Mouse (Mus musculus) lung, embryonic 15.5 days (tissue): ENCODE measurements around the gene Ppp4c. TPM values are rescaled to one million over a fixed set of nuclear protein-coding genes. Genes with fewer than 3 reads are reported as not detected.

ENCODE experiments used
- ATAC-seq: fragments of 200-750 bp; cut with Nextera tagmentation; 2 replicates; pipeline ENCODE4 v1.8.0; 2017; ENCODE audit warnings: moderate number of reproducible peaks, borderline replicate concordance; ENCODE audit not compliant: low FRiP score, low TSS enrichment; ENCODE audit errors: extremely low read depth
- H3K27ac ChIP-seq: fragments of 300-500 bp; sonication (generic); 2 replicates; pipeline ENCODE4 v1.5.1; 2015; ENCODE audit warnings: moderate library complexity, mild to moderate bottlenecking, inconsistent platforms
- H3K27me3 ChIP-seq: fragments of 300-500 bp; sonication (generic); 2 replicates; pipeline ENCODE4 v1.6.1; 2015; ENCODE audit warnings: inconsistent platforms
- H3K36me3 ChIP-seq: fragments of 300-500 bp; sonication (generic); 2 replicates; pipeline ENCODE4 v1.6.1; 2015; ENCODE audit warnings: inconsistent platforms
- H3K4me1 ChIP-seq: fragments of 300-500 bp; sonication (generic); 2 replicates; pipeline ENCODE4 v1.6.1; 2015; ENCODE audit warnings: inconsistent platforms
- H3K4me2 ChIP-seq: fragments of 300-500 bp; sonication (generic); 2 replicates; pipeline ENCODE4 v1.6.1; 2015; ENCODE audit warnings: inconsistent platforms, mild to moderate bottlenecking, moderate library complexity
- H3K4me3 ChIP-seq: fragments of 300-500 bp; sonication (generic); 2 replicates; pipeline ENCODE4 v1.5.1; 2015; ENCODE audit warnings: mild to moderate bottlenecking, inconsistent platforms
- H3K9ac ChIP-seq: fragments of 300-500 bp; sonication (generic); 2 replicates; pipeline ENCODE4 v1.6.1; 2015; ENCODE audit warnings: inconsistent platforms
- H3K9me3 ChIP-seq: fragments of 300-500 bp; sonication (generic); 2 replicates; pipeline ENCODE4 v1.6.1; 2016; ENCODE audit warnings: inconsistent platforms
- WGBS: fragments of 180-500 bp; shearing (Covaris S2); methylation state at CpG from one replicate; pipeline ENCODE4 v1.1.7; 2015; 5-methylcytosine and 5-hydroxymethylcytosine counted together
- polyA plus RNA-seq: library from polyadenylated mRNA; unstranded; fragments of >200 nt; fragmentation: Nextera tagmentation; extraction: Ambion mirVana; gene quantifications from 2 replicates; pipeline ENCODE4 v1.2.1, GENCODE M21; 2015

Gene Ppp4c
- polyA plus RNA-seq, 1 experiment from 2014 or later = 260 TPM

DNA sequence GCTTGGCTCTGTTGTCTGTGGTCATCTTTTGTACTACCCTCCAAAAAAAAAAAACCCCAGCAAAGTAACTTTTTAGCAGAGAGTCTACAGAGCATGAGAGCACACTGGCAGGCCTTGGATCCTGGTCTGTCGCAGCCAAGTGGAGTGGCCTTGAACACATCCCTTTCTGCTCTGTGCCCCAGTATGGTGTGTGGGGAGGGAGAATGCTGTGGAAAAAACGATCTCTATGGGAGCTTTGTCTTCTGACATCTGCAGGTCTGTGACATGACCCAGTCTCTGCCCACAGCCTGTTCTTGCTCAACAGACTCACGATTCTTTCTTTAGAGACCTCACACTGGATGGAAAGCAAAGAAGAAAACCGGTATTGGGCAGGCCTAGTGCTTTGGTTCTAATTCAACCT lies 31.3 kb downstream of the Ppp4c start:
- peak overlapping the region; percentile 99 for H3K27ac ChIP-seq
- no peak for ATAC-seq
- no peaks in the 10 kb centered on the region for H3K27me3 ChIP-seq
- WGBS = 56% methylated on average over 4 of the region's 4 CpGs
- H3K4me2 ChIP-seq = peak overlapping the region; percentile 82
- no peaks in the 10 kb centered on the region for H3K9me3 ChIP-seq
- H3K36me3 ChIP-seq = peaks cover 36% of the 10 kb centered on the region
- H3K9ac ChIP-seq = peak overlapping the region; percentile 1; the same call in 1 of the 2 replicates
- peaks cover 29% of the 10 kb centered on the region for H3K4me1 ChIP-seq
- peak overlapping the region; percentile 89 for H3K4me3 ChIP-seq

DNA sequence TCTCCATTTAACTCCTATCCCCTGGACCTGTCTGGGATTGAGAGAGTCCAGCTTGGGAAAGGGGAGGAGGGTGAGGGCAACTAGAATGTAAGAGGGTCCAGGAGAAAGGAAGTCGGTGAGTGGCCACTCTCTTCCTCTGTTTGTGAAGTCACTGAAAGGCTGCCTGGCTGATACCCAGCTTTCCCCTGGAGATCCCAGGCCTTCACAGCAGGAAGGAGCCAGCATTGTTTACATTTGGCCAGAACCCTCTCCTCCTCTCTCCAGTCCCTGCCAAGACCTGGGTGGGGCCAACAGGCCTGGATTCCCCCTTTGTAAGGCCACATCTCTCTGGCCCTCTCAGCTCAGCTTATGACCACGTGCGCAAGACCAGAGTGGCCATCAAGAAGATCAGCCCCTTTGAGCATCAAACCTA lies 31.9 kb downstream of the Ppp4c start:
- peak; percentile 88 for ATAC-seq
- peaks cover 30% of the 10 kb centered on the region for H3K36me3 ChIP-seq
- H3K9me3 ChIP-seq = no peaks in the 10 kb centered on the region
- 7% methylated on average over 3 of the region's 3 CpGs for WGBS
- no peaks in the 10 kb centered on the region for H3K27me3 ChIP-seq
- peak overlapping the region; percentile 90 for H3K9ac ChIP-seq
- H3K27ac ChIP-seq = peak overlapping the region; percentile 99
- peak overlapping the region; percentile 82 for H3K4me2 ChIP-seq
- peak overlapping the region; percentile 89 for H3K4me3 ChIP-seq
- peaks cover 29% of the 10 kb centered on the region for H3K4me1 ChIP-seq

DNA sequence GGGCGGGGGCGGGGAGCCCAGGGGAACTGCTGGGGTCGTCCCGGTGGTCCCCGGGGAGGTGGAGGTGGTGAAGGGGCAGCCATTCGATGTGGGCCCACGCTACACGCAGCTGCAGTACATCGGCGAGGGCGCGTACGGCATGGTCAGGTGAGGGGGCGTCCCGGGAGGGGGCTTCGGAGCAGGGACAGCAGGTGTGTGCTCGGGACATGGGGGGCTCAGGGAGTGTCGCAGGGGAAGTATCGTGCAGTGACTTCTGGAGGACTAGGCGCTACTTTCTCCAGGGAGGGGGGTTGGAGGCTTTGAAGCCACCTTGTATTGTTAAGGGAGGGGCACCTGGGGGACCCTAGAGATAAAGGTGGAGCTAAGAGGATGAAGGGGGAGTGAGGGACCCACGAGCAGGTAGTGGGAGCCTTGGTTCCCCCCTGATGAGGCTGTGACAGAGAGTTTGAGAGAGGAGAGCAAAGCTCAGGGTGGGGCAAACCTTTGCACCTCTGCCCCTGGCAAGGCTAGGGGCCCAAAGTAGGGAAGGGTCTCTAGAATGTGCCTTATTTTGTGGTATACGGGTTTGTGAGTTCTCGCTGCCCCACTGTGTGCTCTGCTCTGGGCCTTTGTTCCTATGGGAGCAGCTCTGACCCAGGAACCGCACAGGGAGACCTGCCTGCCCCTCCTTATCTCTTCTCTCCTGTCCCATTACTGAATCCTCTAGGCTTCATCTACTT lies 32.5 kb downstream of the Ppp4c start:
- peak; percentile 19 for ATAC-seq
- Histone ChIP-seq H3K36me3 (peaks cover 24% of the 10 kb centered on the region), H3K27me3 (no peaks in the 10 kb centered on the region), H3K27ac (peak overlapping the region; percentile 99), H3K4me1 (peaks cover 35% of the 10 kb centered on the region), H3K9ac (peak overlapping the region; percentile 90), H3K9me3 (no peaks in the 10 kb centered on the region), H3K4me3 (peak overlapping the region; percentile 89), H3K4me2 (peak overlapping the region; percentile 82)
- WGBS = under 1% methylated on average over 23 of the region's 24 CpGs

DNA sequence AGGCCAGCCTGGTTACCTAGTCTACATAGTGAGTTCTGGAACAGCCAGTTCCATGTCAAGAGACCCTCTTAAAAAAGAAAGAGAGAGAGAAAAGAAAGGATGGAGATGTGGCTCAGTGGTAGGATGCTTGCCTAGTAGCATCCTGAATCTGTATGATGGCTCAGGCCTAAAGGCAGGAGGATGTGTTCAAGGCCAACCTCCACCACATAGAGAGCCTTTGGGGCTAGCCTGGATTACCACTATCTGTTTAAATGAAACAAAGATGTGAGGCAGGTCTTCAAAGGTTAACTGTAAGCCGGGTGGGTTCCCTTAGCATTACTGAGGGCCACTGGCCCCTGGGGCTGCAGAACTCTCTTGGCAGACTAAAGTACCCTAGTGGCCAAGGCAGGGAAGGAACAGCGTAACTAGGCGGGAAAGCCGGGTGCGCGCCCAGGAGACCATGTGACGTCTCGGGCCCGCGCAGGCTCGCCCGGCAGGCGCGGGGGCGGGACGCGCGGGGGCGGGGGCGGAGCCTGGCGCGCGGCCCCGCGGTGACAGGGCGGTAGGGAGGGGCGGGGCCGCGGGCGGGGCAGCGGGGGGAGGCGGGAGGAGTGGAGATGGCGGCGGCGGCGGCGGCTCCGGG lies 33.1 kb downstream of the Ppp4c start, which contains the start of gene Mapk3:
Gene Mapk3 (plus strand): TSS at position 552 of the 622 bp plus-strand sequence.
- H3K9ac ChIP-seq = peak within 1 kb of the TSS; percentile 90
- 1% methylated on average over 32 of the region's 38 CpGs for WGBS
- no peaks in the 10 kb centered on the region for H3K27me3 ChIP-seq
- H3K4me1 ChIP-seq = peaks cover 35% of the 10 kb centered on the region
- H3K4me3 ChIP-seq = peak within 1 kb of the TSS; percentile 89
- ATAC-seq = peak; percentile 40
- peak within 1 kb of the TSS; percentile 82 for H3K4me2 ChIP-seq
- H3K27ac ChIP-seq = peak within 1 kb of the TSS; percentile 99
- no peaks in the 10 kb centered on the region for H3K9me3 ChIP-seq
- H3K36me3 ChIP-seq = peaks cover 18% of the 10 kb centered on the region; the same call in 1 of the 2 replicates

DNA sequence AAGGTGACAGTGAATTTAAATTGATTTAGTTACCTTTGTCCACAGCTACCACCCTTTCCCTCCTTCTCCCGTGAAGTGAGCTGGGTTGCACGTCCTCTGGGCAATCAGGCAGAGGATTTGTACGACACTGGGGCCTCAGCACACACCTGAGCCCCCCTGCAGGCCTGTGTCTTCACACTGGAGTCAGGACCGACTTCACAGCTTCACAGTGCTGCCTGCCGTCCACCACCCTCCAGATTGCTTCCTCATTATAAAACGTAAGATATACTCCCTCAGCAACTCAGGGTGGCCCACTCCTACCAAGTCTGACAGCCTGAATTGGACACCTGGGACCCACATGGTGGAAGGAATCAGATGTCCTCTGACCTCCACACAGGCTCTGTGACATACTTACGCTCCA lies 33.8 kb downstream of the Ppp4c start:
- ATAC-seq = no peak
- Histone ChIP-seq H3K4me1 (peaks cover 35% of the 10 kb centered on the region), H3K9ac (no peak overlapping the region), H3K36me3 (peaks cover 11% of the 10 kb centered on the region; the same call in 1 of the 2 replicates), H3K9me3 (no peaks in the 10 kb centered on the region), H3K4me3 (no peak overlapping the region), H3K27me3 (no peaks in the 10 kb centered on the region), H3K4me2 (no peak overlapping the region), H3K27ac (no peak overlapping the region)
- WGBS = 67% methylated on average over 7 of the region's 7 CpGs

DNA sequence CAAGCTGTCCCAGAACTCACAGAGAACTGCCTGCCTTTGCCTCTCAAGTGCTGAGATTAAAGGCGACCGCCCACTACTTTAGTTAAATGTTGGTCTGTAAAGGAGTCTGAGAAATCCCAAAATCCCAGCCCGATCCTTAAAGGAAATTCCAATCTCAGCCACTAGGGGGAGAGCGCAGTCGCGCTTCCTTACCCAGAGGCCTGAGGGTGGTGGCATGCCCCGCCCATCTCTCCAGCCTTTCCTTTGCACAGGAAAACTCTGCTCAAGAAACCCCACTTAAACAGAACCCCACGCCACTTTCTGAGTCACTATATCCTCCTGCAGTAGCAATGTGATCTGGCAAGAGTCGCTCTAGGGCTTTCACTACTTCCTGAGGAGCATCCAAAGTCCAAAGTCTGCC lies 37.4 kb downstream of the Ppp4c start:
- H3K4me3 ChIP-seq = no peak overlapping the region
- WGBS = under 1% methylated on average over 9 of the region's 9 CpGs
- peak overlapping the region; percentile 21; the same call in 1 of the 2 replicates for H3K9ac ChIP-seq
- no peaks in the 10 kb centered on the region for H3K27me3 ChIP-seq
- H3K27ac ChIP-seq = 0 out of 2 replicates have a peak overlapping the region, but pooled peaks have one; percentile 16
- H3K9me3 ChIP-seq = no peaks in the 10 kb centered on the region
- no peaks in the 10 kb centered on the region for H3K36me3 ChIP-seq
- peaks cover 6% of the 10 kb centered on the region for H3K4me1 ChIP-seq
- H3K4me2 ChIP-seq = no peak overlapping the region; the same call in 1 of the 2 replicates
- ATAC-seq = peak; percentile 81; the same call in 1 of the 2 replicates

DNA sequence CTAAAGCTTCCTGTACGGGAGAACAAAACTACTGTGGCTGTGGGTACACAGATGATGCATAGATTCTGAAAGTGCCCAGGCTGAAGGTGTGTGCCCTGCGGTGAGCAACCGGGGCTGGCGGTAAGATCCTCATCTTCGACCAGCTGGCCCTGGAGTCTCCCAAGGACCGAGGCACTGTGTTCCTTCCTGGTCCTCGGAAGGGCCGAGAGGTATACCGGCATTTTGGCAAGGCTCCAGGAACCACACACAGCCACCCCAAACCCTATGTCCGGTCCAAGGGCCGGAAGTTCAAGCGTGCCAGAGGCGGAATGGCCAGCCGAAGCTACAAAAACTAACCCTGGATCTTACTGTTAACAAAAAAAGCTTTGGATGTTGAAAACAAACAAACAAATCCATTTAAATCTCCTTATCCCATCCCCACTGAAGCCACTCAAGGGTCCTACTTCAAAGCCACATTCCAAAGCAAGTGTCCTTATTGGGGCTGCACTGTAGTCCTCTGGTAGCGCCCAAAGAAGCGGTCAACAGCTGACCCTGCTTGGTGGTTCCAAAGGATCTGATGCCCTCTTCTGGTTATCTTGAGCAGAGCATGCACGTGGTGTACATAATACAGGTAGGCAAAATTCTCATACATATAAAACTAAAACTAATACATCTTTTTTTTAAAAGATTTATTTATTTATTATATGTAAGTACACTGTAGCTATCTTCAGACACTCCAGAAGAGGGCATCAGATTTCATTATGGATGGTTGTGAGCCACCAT lies 42.5 kb downstream of the Ppp4c start:
- H3K9ac ChIP-seq = no peak overlapping the region
- no peaks in the 10 kb centered on the region for H3K9me3 ChIP-seq
- ATAC-seq = no peak
- no peak overlapping the region for H3K27ac ChIP-seq
- H3K4me3 ChIP-seq = no peak overlapping the region
- no peaks in the 10 kb centered on the region for H3K27me3 ChIP-seq
- no peak overlapping the region for H3K4me2 ChIP-seq
- no peaks in the 10 kb centered on the region for H3K36me3 ChIP-seq
- H3K4me1 ChIP-seq = peaks cover 11% of the 10 kb centered on the region; the same call in 1 of the 2 replicates
- WGBS = 86% methylated on average over 17 of the region's 17 CpGs

DNA sequence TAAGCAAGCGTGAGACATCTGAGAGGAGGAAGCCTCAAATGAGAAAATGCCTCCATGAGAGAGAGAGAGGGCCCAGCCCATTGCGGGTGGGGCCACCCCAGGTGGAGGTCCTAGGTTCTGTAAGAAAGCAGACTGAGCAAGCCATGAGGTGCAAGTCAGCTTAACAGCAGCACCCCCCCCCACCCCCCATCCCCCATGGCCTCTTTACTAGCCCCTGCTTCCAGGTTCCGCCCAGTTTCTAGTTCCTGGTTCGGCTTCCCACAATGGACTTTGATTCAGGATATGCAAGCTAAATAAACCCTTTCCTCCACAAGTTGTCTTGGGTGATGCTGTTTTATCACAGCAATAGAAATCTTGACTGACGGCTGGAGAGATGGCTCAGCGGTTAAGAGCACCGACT lies 43.5 kb downstream of the Ppp4c start:
- Histone ChIP-seq H3K4me2 (no peak overlapping the region), H3K4me1 (peaks cover 11% of the 10 kb centered on the region; the same call in 1 of the 2 replicates), H3K27ac (peak overlapping the region; percentile 19; the same call in 1 of the 2 replicates), H3K9me3 (no peaks in the 10 kb centered on the region), H3K36me3 (no peaks in the 10 kb centered on the region), H3K9ac (no peak overlapping the region), H3K4me3 (no peak overlapping the region), H3K27me3 (no peaks in the 10 kb centered on the region)
- 61% methylated on average over 7 of the region's 7 CpGs for WGBS
- no peak for ATAC-seq

DNA sequence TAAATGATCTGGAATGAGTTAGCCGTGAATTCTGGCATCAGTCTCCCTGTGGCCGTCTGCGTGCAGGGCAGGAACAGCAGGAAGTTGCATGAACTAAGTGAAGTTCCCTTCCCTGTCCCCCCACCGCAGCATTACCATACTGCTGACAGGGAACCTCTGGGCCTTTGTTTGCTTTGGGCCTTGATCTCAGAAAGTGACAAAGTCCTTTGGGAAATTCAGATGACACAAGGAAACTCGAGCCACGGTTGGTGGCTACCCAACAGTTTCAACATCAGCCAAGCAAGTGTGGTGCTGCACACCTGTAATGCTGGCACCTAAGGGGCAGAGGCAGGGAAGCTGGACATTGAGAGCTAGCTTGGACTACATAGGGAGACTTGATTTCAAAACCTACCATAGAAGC lies 45.5 kb downstream of the Ppp4c start:
- no peak overlapping the region for H3K4me2 ChIP-seq
- no peaks in the 10 kb centered on the region for H3K9me3 ChIP-seq
- no peak for ATAC-seq
- H3K27me3 ChIP-seq = no peaks in the 10 kb centered on the region
- H3K4me1 ChIP-seq = peaks cover 11% of the 10 kb centered on the region; the same call in 1 of the 2 replicates
- no peak overlapping the region for H3K27ac ChIP-seq
- WGBS = 14% methylated on average over 6 of the region's 6 CpGs
- H3K9ac ChIP-seq = no peak overlapping the region
- no peaks in the 10 kb centered on the region for H3K36me3 ChIP-seq
- no peak overlapping the region for H3K4me3 ChIP-seq

DNA sequence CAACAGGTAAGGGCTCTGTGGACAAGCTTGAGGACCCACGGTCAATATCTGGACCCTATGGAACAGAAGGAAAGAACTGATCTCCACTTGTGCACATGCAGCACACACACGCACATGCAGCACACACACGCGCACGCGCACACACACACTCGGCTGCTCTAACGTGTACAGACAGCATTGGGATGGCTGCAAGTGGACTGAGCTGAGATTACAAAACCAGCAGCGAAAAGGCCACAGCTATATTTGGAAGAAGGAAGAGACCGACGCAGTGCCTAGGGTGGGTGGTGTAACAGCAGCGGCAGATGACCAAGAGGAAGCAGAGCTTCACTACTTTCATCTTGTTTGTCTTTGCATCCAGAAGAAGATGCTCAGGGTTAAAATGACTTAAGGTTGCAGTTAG lies 46.2 kb downstream of the Ppp4c start:
- no peaks in the 10 kb centered on the region for H3K27me3 ChIP-seq
- no peak for ATAC-seq
- H3K9me3 ChIP-seq = no peaks in the 10 kb centered on the region
- peaks cover 11% of the 10 kb centered on the region; the same call in 1 of the 2 replicates for H3K4me1 ChIP-seq
- WGBS = 83% methylated on average over 12 of the region's 12 CpGs
- H3K27ac ChIP-seq = no peak overlapping the region
- H3K9ac ChIP-seq = no peak overlapping the region
- H3K4me2 ChIP-seq = no peak overlapping the region
- H3K4me3 ChIP-seq = no peak overlapping the region
- H3K36me3 ChIP-seq = no peaks in the 10 kb centered on the region

DNA sequence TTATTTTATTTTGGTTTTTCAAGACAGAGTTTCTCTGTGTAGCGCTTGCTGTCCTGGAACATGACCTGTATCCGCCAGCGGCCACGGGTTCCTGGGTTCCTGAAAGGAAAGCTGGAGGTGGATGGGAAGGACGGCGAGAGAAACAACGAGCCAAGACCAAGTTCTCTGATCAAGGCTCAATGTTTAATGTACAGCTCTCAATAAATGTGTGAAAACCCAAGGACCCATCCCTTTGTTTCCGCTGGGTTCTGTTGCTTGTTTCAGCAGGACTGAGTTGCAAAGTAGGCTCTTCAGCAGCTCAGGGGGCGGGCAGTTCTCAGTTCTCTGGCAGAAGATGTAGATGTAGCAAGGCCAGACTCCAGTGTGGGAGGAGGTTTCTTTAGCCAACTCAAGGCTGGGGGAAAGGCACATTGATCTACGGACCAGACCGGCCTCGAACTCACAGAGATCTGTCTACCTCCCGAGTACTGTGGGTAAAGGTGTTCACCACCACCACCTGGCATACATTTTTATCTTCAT lies 50.3 kb downstream of the Ppp4c start:
- no peak overlapping the region for H3K4me2 ChIP-seq
- 88% methylated on average over 13 of the region's 13 CpGs for WGBS

More for the DNA sequence above, 50.3 kb downstream of the Ppp4c start:
- Histone ChIP-seq H3K27me3 (no peaks in the 10 kb centered on the region), H3K4me3 (no peak overlapping the region), H3K9ac (no peak overlapping the region), H3K27ac (no peak overlapping the region), H3K4me1 (peaks cover 4% of the 10 kb centered on the region; the same call in 1 of the 2 replicates), H3K36me3 (no peaks in the 10 kb centered on the region), H3K9me3 (no peaks in the 10 kb centered on the region)
- ATAC-seq = no peak
